Mouse (Mus musculus) kidney, adult 2 months (tissue): ENCODE measurements around the gene Shb. TPM values are rescaled to one million over a fixed set of nuclear protein-coding genes. Genes with fewer than 3 reads are reported as not detected.
A peak's percentile ranks its signal among the peaks of the same experiment; 100 is the strongest.

ENCODE experiments used
- DNase-seq: peaks from one replicate; pipeline ENCODE4 v3.0.0; 2021
- H3K27ac ChIP-seq: fragments of 200-500 bp; 2 replicates; pipeline ENCODE4 v1.5.1; 2012; ENCODE audit warnings: low read depth, low read length, control low read depth, inconsistent platforms; ENCODE audit not compliant: insufficient read depth
- H3K27me3 ChIP-seq: fragments of 200-500 bp; replicated peaks from 2 replicates; pipeline ENCODE4 v1.6.1; 2012; ENCODE audit warnings: mild to moderate bottlenecking, moderate library complexity, low read length, inconsistent platforms; ENCODE audit not compliant: control insufficient read depth, insufficient read depth
- H3K36me3 ChIP-seq: fragments of 200-500 bp; 2 replicates; pipeline ENCODE4 v1.6.1; 2012; ENCODE audit warnings: mild to moderate bottlenecking, moderate library complexity, low read length, inconsistent platforms; ENCODE audit not compliant: control insufficient read depth, insufficient read depth
- H3K4me1 ChIP-seq: fragments of 200-500 bp; 2 replicates; pipeline ENCODE4 v1.6.1; 2011; ENCODE audit warnings: low read length; ENCODE audit not compliant: control insufficient read depth, insufficient read depth
- H3K4me3 ChIP-seq: fragments of 200-500 bp; 2 replicates; pipeline ENCODE4 v1.5.1; 2011; ENCODE audit warnings: mild to moderate bottlenecking, low read depth, low read length, control low read depth; ENCODE audit not compliant: insufficient read depth
- CTCF ChIP-seq: fragments of 200-500 bp; conservative IDR thresholded peaks from 2 replicates; pipeline ENCODE4 v1.5.1; 2011; ENCODE audit warnings: low read depth, mild to moderate bottlenecking, control low read depth, low read length, moderate library complexity, mixed read lengths; ENCODE audit not compliant: insufficient read depth, insufficient read length
- POLR2A ChIP-seq: fragments of 200-500 bp; IDR thresholded peaks from one replicate; pipeline ENCODE4 v1.6.1; 2011; ENCODE audit warnings: low read depth, low read length, control low read depth
- WGBS: fragments of 180-500 bp; shearing (Covaris S2); methylation state at CpG from one replicate; pipeline ENCODE4 v1.1.7; 2018; 5-methylcytosine and 5-hydroxymethylcytosine counted together
- polyA plus RNA-seq: library from polyadenylated mRNA; depleted of rRNA; stranded (reverse); fragments of >200 nt; gene quantifications from 2 replicates; pipeline ENCODE4 v1.2.3, GENCODE M21; 2012

Gene Shb
- polyA plus RNA-seq, 1 experiment = 59.4 TPM

GRCm38 (mm10) chr4:45416314-45416713 lies 116.0 kb downstream of the Shb start:
- no peak for TF ChIP-seq CTCF
- TF ChIP-seq POLR2A = no peak
- H3K27ac ChIP-seq = no peak overlapping the region
- no peaks in the 10 kb centered on the region for H3K36me3 ChIP-seq
- WGBS = 79% methylated on average over 7 of the region's 7 CpGs
- no peak for DNase-seq
- peaks cover 16% of the 10 kb centered on the region for H3K4me1 ChIP-seq
- H3K27me3 ChIP-seq = no peaks in the 10 kb centered on the region
- no peak overlapping the region for H3K4me3 ChIP-seq

- H3K36me3 ChIP-seq = no peaks in the 10 kb centered on the region
- H3K27ac ChIP-seq = no peak overlapping the region; the same call in 1 of the 2 replicates
- peaks cover 8% of the 10 kb centered on the region; the same call in 1 of the 2 replicates for H3K4me1 ChIP-seq
- H3K4me3 ChIP-seq = no peak overlapping the region
- no peaks in the 10 kb centered on the region for H3K27me3 ChIP-seq
- TF ChIP-seq POLR2A = no peak
- no peak for TF ChIP-seq CTCF
- DNase-seq = peak; percentile 37
- WGBS = 63% methylated on average over 9 of the region's 9 CpGs
Observed at GRCm38 (mm10) chr4:45413674-45414338, 118.5 kb downstream of the Shb start.

- DNase-seq = no peak
- TF ChIP-seq CTCF = no peak
- TF ChIP-seq POLR2A = no peak
- 80% methylated on average over 16 of the region's 16 CpGs for WGBS
Observed at GRCm38 (mm10) chr4:45412433-45413192, 119.7 kb downstream of the Shb start.

GRCm38 (mm10) chr4:45411181-45411790 lies 121.0 kb downstream of the Shb start:
- H3K4me3 ChIP-seq = no peak overlapping the region
- 82% methylated on average over 8 of the region's 8 CpGs for WGBS
- H3K27me3 ChIP-seq = no peaks in the 10 kb centered on the region
- DNase-seq = no peak
- TF ChIP-seq POLR2A (no peak), CTCF (no peak)
- H3K27ac ChIP-seq = no peak overlapping the region
- H3K36me3 ChIP-seq = no peaks in the 10 kb centered on the region
- peaks cover 12% of the 10 kb centered on the region for H3K4me1 ChIP-seq

More at GRCm38 (mm10) chr4:45412433-45413192, 119.7 kb downstream of the Shb start:
- no peak overlapping the region for H3K4me3 ChIP-seq
- no peaks in the 10 kb centered on the region for H3K36me3 ChIP-seq
- no peaks in the 10 kb centered on the region for H3K27me3 ChIP-seq
- no peak overlapping the region for H3K27ac ChIP-seq
- peaks cover 8% of the 10 kb centered on the region; the same call in 1 of the 2 replicates for H3K4me1 ChIP-seq

- H3K27me3 ChIP-seq = no peaks in the 10 kb centered on the region
- no peaks in the 10 kb centered on the region for H3K36me3 ChIP-seq
- TF ChIP-seq POLR2A (no peak), CTCF (no peak)
- peak overlapping the region; percentile 89 for H3K4me3 ChIP-seq
- peak overlapping the region; percentile 94 for H3K27ac ChIP-seq
- under 1% methylated on average over 10 of the region's 10 CpGs for WGBS
- peaks cover 23% of the 10 kb centered on the region for H3K4me1 ChIP-seq
- DNase-seq = peak; percentile 95
Observed at GRCm38 (mm10) chr4:45409270-45409669, 123.0 kb downstream of the Shb start.

- under 1% methylated on average over 66 of the region's 67 CpGs for WGBS
- H3K4me3 ChIP-seq = peak within 1 kb of the TSS; percentile 89
- peaks cover 3% of the 10 kb centered on the region; the same call in 1 of the 2 replicates for H3K36me3 ChIP-seq
- TF ChIP-seq CTCF (no peak), POLR2A (peak; percentile 46)
- no peaks in the 10 kb centered on the region for H3K27me3 ChIP-seq
- peaks cover 24% of the 10 kb centered on the region for H3K4me1 ChIP-seq
- peak; percentile 95 for DNase-seq
- H3K27ac ChIP-seq = peak within 1 kb of the TSS; percentile 94
Observed at GRCm38 (mm10) chr4:45408427-45409132, 123.7 kb downstream of the Shb start, which contains the start of gene Slc25a51. Gene Slc25a51 (minus strand): TSS chr4:45408766.
